ENCODE assay signal across 16 mouse cellular contexts in the genomic region with DNA sequence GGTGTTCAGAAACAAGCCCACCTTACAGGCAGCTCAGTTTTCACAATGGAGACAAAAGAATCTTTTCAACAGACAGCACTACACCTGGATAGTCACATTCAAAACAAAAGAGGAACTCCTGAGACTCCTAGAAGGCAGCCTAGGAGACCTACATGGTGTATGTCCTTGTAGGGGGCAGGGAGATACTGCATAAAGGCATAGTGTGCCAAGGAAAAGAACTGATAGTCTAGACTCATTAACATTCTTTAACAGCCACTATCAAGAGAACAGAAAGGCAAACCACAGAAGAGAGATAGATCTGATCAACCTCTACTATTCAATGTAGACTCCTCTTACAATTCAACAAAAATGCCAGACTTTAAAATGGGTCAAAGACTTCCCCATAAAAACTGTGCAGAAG. TPM values are rescaled to one million over a fixed set of nuclear protein-coding genes. Genes with fewer than 3 reads are reported as not detected.
DNase-seq lines count a peak whose midpoint lies in the region; ATAC-seq and TF ChIP-seq lines count a peak whose summit lies in the region.
"Had no signal": no experiment of that assay in that cellular context is flagged by ENCODE, and none has a peak within 500 bp of the region (broad histone marks: within the 10 kb centered on the region; RNA-seq: fewer than 3 reads in every experiment).

No protein-coding gene starts in this region.

- no peak for TF ChIP-seq POLR2A in embryonic fibroblast, embryonic 13.5 days (IDR thresholded peaks at IDR 0.05; ENCODE audit: low read depth, low read length)
- TF ChIP-seq POLR2A in myocyte (IDR thresholded peaks at IDR 0.05; ENCODE audit: insufficient read length, low read depth): no peak

- H3K79me2 ChIP-seq in myocyte (ENCODE audit: control insufficient read depth, insufficient read depth): peaks cover 67% of the 10 kb centered on the region

- no peak for DNase-seq in heart, postnatal 25 days (ENCODE audit: low spot score)
- DNase-seq in G1E (ENCODE audit: low spot score): no peak
- no peak for DNase-seq in ovary, postnatal 10 days (ENCODE audit: low spot score)
- no peak for DNase-seq in T-cell, adult 2 months (ENCODE audit: low spot score)
- no peak for DNase-seq in midbrain, embryonic 10.5 days (ENCODE audit: low spot score)
- DNase-seq: adrenal gland, postnatal 10 days; cerebellum, adult 18-20 months; gastrocnemius, postnatal 14 days; kidney, adult 8-10 months; kidney, postnatal 25 days; thymus, postnatal 36 days had no signal

- intact Hi-C loops in heart, postnatal 25 days (cut with DNase I): no loop called here

- H3K36me3 ChIP-seq in heart, embryonic 15.5 days: no peaks in the 10 kb centered on the region
- H3K36me3 ChIP-seq in G1E (replicated peaks) (peaks cover 23% of the 10 kb centered on the region), myocyte (ENCODE audit: control insufficient read depth, insufficient read depth) (no peaks in the 10 kb centered on the region)
- 0 out of 2 replicates have a peak, but pooled peaks cover 5% of the 10 kb centered on the region for H3K36me3 ChIP-seq in midbrain, embryonic 10.5 days
- H3K36me3 ChIP-seq: limb, embryonic 13.5 days had no signal

- peak overlapping the region; percentile 77 for H3K27ac ChIP-seq in heart, embryonic 15.5 days
- H3K27ac ChIP-seq in embryonic fibroblast, embryonic 13.5 days (ENCODE audit: insufficient read depth, low read length): peak overlapping the region; percentile 87
- H3K27ac ChIP-seq in midbrain, embryonic 10.5 days (replicated peaks): no peak overlapping the region
- H3K27ac ChIP-seq: limb, embryonic 13.5 days had no signal

- peaks cover 32% of the 10 kb centered on the region for H3K4me1 ChIP-seq in heart, embryonic 15.5 days (replicated peaks)
- H3K4me1 ChIP-seq in G1E (ENCODE audit: insufficient read depth, low read depth, low read length): peaks cover 64% of the 10 kb centered on the region
- H3K4me1 ChIP-seq in embryonic fibroblast, embryonic 13.5 days (ENCODE audit: control insufficient read depth, insufficient read depth, low read length): peaks cover 5% of the 10 kb centered on the region; the same call in 1 of the 2 replicates
- no peaks in the 10 kb centered on the region for H3K4me1 ChIP-seq in midbrain, embryonic 10.5 days

- no peak overlapping the region for H3ac ChIP-seq in myocyte (ENCODE audit: control insufficient read depth, insufficient read length)

- no peaks in the 10 kb centered on the region for H3K27me3 ChIP-seq in heart, embryonic 15.5 days
- H3K27me3 ChIP-seq in G1E (ENCODE audit: insufficient read depth, low read length) (no peaks in the 10 kb centered on the region), myocyte (ENCODE audit: control insufficient read depth, insufficient read depth, insufficient read length) (no peaks in the 10 kb centered on the region)
- no peaks in the 10 kb centered on the region for H3K27me3 ChIP-seq in midbrain, embryonic 10.5 days (ENCODE audit: low read depth, poor library complexity, severe bottlenecking)
- H3K27me3 ChIP-seq: limb, embryonic 13.5 days; megakaryocyte, embryonic 14.5 days had no signal

- H3K9ac ChIP-seq in heart, embryonic 15.5 days: no peak overlapping the region
- H3K9ac ChIP-seq: limb, embryonic 13.5 days had no signal

- TF ChIP-seq CTCF in G1E (IDR thresholded peaks at IDR 0.05; ENCODE audit: low read depth, low read length): no peak
- no peak for TF ChIP-seq CTCF in embryonic fibroblast, embryonic 13.5 days (IDR thresholded peaks at IDR 0.05; ENCODE audit: borderline replicate concordance, insufficient read depth, low read length)

- no peaks in the 10 kb centered on the region for H3K9me3 ChIP-seq in heart, embryonic 15.5 days (replicated peaks)
- no peaks in the 10 kb centered on the region for H3K9me3 ChIP-seq in G1E (replicated peaks)
- H3K9me3 ChIP-seq in midbrain, embryonic 10.5 days (replicated peaks): no peaks in the 10 kb centered on the region
- H3K9me3 ChIP-seq: limb, embryonic 13.5 days; megakaryocyte, embryonic 14.5 days had no signal

- peak overlapping the region; percentile 40 for H3K4me2 ChIP-seq in heart, embryonic 15.5 days
- peak overlapping the region; percentile 62 for H3K4me2 ChIP-seq in myocyte (ENCODE audit: low read depth)
- H3K4me2 ChIP-seq: limb, embryonic 13.5 days had no signal

- ATAC-seq in heart, embryonic 15.5 days (replicated peaks; ENCODE audit: insufficient number of reproducible peaks, insufficient read depth, low FRiP score, low read depth): 0 out of 2 replicates have a peak, but pooled peaks have one; percentile 53
- ATAC-seq in G1E (ENCODE audit: extremely low read depth, insufficient number of reproducible peaks, low FRiP score, poor library complexity, severe bottlenecking): peak; percentile 28; the same call in 1 of the 2 replicates

- no peak overlapping the region for H3K4me3 ChIP-seq in heart, embryonic 15.5 days
- H3K4me3 ChIP-seq in G1E (ENCODE audit: low read depth, low read length): no peak overlapping the region; the same call in 1 of the 2 replicates
- no peak overlapping the region for H3K4me3 ChIP-seq in embryonic fibroblast, embryonic 13.5 days (ENCODE audit: insufficient read depth, low read length)
- H3K4me3 ChIP-seq in myocyte: no peak overlapping the region
- no peak overlapping the region for H3K4me3 ChIP-seq in midbrain, embryonic 10.5 days
- H3K4me3 ChIP-seq: limb, embryonic 13.5 days; megakaryocyte, embryonic 14.5 days had no signal

TF ChIP-seq in myocyte, 11 proteins besides CTCF, POLR2A, EP300 and RAD21:
- TF ChIP-seq TCF3 (IDR thresholded peaks at IDR 0.05; ENCODE audit: insufficient read length, low read depth) (no peak), MYOD1 (IDR thresholded peaks at IDR 0.05; ENCODE audit: control insufficient read depth in 1 of 3, insufficient read length in 2 of 3, low read depth in 2 of 3) (no peak), SRF (IDR thresholded peaks at IDR 0.05; ENCODE audit: control insufficient read depth, insufficient read length, low read depth) (no peak), USF1 (IDR thresholded peaks at IDR 0.05; ENCODE audit: low read depth) (no peak), E2F4 (IDR thresholded peaks at IDR 0.05; ENCODE audit: insufficient read depth) (no peak), MAX (IDR thresholded peaks at IDR 0.05; ENCODE audit: low read depth) (no peak), REST (IDR thresholded peaks at IDR 0.05; ENCODE audit: insufficient read depth, insufficient read length) (no peak), MYOG (IDR thresholded peaks at IDR 0.05; ENCODE audit: control insufficient read depth in 1 of 3, insufficient read depth in 1 of 3, insufficient read length in 2 of 3, low read depth in 2 of 3) (no peak), CEBPB (IDR thresholded peaks at IDR 0.05; ENCODE audit: insufficient read depth, poor library complexity, severe bottlenecking) (no peak), POLR2AphosphoS2 (IDR thresholded peaks at IDR 0.05; ENCODE audit: insufficient read length, low read depth) (no peak), TCF12 (IDR thresholded peaks at IDR 0.05; ENCODE audit: insufficient read depth, poor library complexity, severe bottlenecking) (no peak)

RNA-seq across cellular contexts. Expression of a gene that starts 25.8 kb away (rescaled TPM):
- polyA plus RNA-seq in heart, embryonic 15.5 days (2015; fragmentation: Nextera tagmentation; extraction: Ambion mirVana): 5.6 and 6.4 TPM in 2 replicates
- total RNA-seq in heart, postnatal 25 days (2021): 10 to 100 TPM; 13.2 to 14.0 TPM
- total RNA-seq in G1E (2014; fragmentation: Nextera tagmentation) (90.5 and 90.8 TPM in 2 replicates), G1E (2017) (63.7 and 69.7 TPM in 2 replicates)
- polyA plus RNA-seq in G1E (2012) (15.7 and 16.7 TPM in 2 replicates), myocyte (2012; fragmentation: generic; extraction: Trizol) (2.2 TPM)
- polyA plus RNA-seq in embryonic fibroblast, embryonic 13.5 days (2011; ENCODE audit: insufficient read length, low read depth, missing spikeins): 8.8 and 9.3 TPM in 2 replicates
- 4.8 and 5.3 TPM in 2 replicates for polyA plus RNA-seq in midbrain, embryonic 10.5 days (2016; fragmentation: Nextera tagmentation; extraction: Ambion mirVana)

RNA-seq across cellular contexts. Expression of a gene that starts 48.4 kb away (rescaled TPM):
- 45.3 and 47.6 TPM in 2 replicates for polyA plus RNA-seq in heart, embryonic 15.5 days (2015; fragmentation: Nextera tagmentation; extraction: Ambion mirVana)
- total RNA-seq in heart, postnatal 25 days (2021): 10 to 100 TPM; 23.3 to 25.0 TPM
- total RNA-seq in G1E (2014; fragmentation: Nextera tagmentation): 43.8 and 48.6 TPM in 2 replicates
- 37.9 and 52.2 TPM in 2 replicates for total RNA-seq in G1E (2017)
- 2.8 and 3.5 TPM in 2 replicates for polyA plus RNA-seq in G1E (2012)
- polyA plus RNA-seq in embryonic fibroblast, embryonic 13.5 days (2011; ENCODE audit: insufficient read length, low read depth, missing spikeins): 27.1 and 31.1 TPM in 2 replicates
- 14.5 TPM for polyA plus RNA-seq in myocyte (2012; fragmentation: generic; extraction: Trizol)
- 62.0 and 63.6 TPM in 2 replicates for polyA plus RNA-seq in midbrain, embryonic 10.5 days (2016; fragmentation: Nextera tagmentation; extraction: Ambion mirVana)

RNA-seq across cellular contexts. Expression of a gene that starts 48.5 kb away (rescaled TPM):
- 31.2 and 32.9 TPM in 2 replicates for polyA plus RNA-seq in heart, embryonic 15.5 days (2015; fragmentation: Nextera tagmentation; extraction: Ambion mirVana)
- total RNA-seq in heart, postnatal 25 days (2021): 10 to 100 TPM; 77.3 to 78.1 TPM
- 43.3 and 44.0 TPM in 2 replicates for total RNA-seq in G1E (2014; fragmentation: Nextera tagmentation)
- total RNA-seq in G1E (2017): 35.7 and 43.5 TPM in 2 replicates
- 5.4 and 5.8 TPM in 2 replicates for polyA plus RNA-seq in G1E (2012)
- polyA plus RNA-seq in embryonic fibroblast, embryonic 13.5 days (2011; ENCODE audit: insufficient read length, low read depth, missing spikeins): 10.1 and 10.2 TPM in 2 replicates
- 3.6 TPM for polyA plus RNA-seq in myocyte (2012; fragmentation: generic; extraction: Trizol)
- polyA plus RNA-seq in midbrain, embryonic 10.5 days (2016; fragmentation: Nextera tagmentation; extraction: Ambion mirVana): 18.1 and 19.3 TPM in 2 replicates
